Mouse (Mus musculus): ENCODE measurements around the gene B2m.

- TF ChIP-seq CTCF (IDR thresholded peaks at IDR 0.05; ENCODE audit: low read depth, low read length) (no peak), POLR2A (IDR thresholded peaks at IDR 0.05; ENCODE audit: insufficient read depth, low read length) (peak; percentile 47), EP300 (IDR thresholded peaks at IDR 0.05; ENCODE audit: insufficient read depth, low read depth, low read length) (no peak)
Observed at GRCm38 (mm10) chr2:122147508-122148241, at the start of gene B2m.

All from ES-Bruce4 (cell line).